Mouse (Mus musculus) Muller cell, postnatal 12 days (primary cell): ENCODE results near the gene Dnah7b.
A peak's percentile ranks its signal among the peaks of the same experiment; 100 is the strongest.
"Not testable (repeated sequence)": the region's sequence is repeated elsewhere in the genome, so short reads cannot be mapped to it uniquely, and the experiment has no call there.

Experiments used
- DNase-seq: peaks from one replicate; pipeline ENCODE4 v3.0.0-alpha.2; 2015; ENCODE audit errors: inconsistent ontology term

The Dnah7b gene

DNA sequence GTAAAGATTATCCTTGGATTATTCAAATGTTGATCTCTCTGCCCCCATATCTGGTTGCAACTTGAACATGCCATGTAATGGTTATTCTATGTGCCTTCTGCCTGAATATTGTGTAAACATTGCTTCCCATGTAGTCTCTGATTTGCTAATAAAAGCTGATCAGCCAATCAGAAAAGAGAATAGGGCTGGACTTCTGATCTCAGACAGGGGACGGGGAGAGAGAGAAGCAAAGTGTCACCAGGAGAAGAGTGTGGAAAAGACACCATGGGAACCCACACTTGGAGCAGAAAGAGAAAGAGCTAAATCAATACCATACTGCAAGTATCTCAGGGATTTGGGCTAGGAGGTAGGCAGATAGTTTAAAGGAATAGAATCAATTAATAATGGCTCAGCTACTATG lies at the start of gene Dnah7b:
Dnah7b (plus strand) TSS at position 301 of the 400 bp plus-strand sequence.
- DNase-seq, result no peak

DNA sequence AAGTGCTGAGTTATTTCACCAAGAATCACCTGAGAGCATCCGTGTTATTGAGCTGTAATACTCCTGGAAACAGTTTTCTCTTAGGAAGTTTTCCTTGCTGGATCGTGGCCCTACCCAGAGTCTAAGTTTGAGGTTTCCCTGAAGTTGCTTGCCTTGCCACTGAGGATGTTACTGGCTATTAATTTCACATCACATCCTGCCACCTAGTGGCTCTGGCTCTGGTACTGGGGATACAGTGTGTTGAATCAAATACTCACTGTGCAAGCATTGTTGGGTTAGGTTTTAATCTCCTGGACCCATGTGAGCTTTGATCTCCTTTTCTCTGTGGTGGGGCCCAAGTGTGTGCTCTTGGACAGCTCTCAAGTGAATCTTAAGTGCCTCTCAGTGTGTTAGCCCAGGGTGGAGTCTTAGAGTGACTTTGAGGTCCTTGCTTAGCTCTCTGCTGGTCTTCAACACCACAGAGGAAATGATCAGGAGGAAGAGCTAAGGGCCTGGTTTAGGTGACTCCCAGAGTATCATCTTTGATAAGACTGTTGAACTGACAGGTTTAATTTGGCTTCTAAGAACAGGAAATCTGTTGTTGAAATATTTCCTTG lies 47.6 kb upstream of the Dnah7b start:
- no peak for DNase-seq

DNA sequence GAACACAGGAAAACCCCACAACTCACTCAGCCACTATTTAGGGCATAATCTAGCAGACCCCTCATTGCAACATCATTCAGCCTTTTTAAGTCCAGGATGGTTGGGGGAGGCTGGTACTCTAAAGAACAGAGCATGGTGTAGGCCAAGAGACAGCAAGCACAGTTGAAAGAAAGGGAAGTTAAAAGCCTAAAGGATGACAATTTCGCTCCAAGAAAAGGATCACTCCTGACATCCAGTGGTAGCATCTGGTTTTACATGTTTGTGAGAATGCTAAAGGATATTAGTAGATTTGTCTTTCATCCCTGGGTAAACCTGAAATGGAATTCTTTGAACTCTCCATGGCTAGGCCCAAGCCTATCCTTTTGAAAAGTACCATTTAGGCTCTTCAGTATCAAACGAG lies 43.9 kb upstream of the Dnah7b start:
- peak; percentile 16 for DNase-seq

DNA sequence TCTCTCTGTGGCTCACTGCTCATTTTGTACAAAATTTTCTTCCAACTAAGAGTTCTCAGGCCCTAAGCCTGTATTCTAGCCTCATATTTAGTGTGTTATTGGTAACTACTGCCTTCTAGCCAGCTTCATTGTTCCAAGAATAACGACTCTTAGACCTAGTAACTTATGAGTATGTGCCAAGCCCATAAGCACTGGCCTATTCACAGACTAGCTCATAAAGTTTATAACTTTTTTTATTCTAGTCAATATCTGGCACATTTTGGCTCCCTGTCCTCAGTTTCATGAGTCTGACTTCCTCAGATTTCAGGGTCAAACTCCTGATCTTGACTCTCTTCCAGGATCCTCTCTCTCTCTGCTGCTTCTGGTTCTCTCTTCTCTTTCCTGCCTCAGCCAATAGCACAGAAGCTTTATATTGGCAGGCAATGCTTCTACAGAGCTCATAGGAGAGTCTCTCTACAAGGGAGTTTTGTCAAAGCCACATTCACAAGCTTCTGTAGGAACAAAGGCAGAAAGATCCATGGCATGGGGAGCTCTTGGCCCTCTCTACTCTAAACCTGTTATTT lies 34.0 kb upstream of the Dnah7b start:
- no peak for DNase-seq

DNA sequence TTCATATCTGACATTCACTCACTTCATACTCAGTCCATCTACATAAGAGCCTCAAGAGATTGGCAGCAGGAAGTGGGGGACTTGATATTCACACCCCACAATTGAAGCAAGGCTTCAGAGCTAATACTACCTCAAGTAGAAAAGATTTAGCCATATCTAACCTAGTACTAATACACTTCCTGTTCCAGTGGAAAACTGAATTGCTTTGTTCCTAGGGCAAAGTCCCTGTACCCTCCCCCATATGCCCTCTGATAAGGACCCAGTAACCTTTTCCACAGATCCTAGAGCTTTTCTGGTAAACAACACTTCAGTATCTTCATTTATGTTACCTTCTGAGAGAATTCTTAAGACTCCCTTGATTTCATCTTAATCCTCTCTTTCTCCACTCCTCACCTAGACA lies 17.9 kb upstream of the Dnah7b start:
- no peak for DNase-seq

DNA sequence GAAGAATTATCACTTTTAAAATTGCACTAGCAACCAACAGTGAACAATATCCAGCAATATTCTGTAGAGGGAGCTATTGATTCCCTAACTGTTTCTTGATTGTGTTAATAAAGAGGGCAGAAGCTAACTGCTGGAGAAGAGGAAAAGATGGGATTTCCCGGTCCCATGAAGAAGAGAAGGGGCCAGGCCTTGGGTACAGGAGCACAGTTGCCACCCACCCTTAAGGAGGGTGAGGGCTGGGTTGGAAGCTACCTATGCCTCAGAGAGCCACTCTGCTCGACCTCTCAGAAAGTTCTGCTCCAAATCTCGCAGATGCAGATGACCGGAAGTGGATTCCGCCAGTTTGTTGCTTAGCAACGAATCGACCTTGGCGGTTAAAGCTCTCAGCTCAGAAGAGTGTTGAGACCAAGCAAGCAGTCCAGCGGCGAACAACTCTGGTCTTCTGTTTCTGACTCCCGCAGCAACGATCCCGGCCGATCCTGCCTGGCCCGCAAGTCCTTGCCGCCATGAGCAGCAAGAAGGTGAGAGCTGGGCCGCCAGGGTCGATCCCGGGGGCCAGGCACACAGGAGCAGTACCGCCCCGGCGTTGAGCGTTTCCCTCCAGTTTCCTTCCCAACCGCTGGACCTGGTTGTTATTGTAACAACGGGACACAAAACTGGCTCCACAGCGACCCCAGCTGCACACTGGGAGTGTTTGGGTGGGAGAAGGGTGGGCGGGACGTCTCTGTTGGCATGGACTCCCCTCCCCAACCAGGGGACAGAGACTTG lies 553 bp downstream of the Dnah7b start:
- DNase-seq, result peak; percentile 80

DNA sequence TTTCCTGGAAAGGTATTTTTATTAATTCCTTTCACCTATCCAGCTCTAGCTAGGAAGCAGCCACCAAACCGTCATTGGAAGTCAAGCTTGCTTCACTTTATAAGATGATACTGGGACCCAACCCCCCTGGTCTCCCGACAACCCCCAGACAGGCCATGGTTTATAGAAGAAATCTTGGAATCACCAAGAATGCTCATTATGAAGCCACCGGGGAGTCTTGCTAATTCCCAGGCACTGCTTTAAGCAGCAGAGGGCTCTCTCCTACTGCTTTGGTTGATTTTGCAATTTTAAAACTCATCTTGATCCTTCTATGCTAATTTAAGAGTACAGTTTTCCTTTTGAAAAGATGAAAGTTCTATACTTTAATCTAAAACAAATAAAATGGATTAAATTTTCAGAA lies 2.7 kb downstream of the Dnah7b start:
- DNase-seq, result not testable (repeated sequence)

DNA sequence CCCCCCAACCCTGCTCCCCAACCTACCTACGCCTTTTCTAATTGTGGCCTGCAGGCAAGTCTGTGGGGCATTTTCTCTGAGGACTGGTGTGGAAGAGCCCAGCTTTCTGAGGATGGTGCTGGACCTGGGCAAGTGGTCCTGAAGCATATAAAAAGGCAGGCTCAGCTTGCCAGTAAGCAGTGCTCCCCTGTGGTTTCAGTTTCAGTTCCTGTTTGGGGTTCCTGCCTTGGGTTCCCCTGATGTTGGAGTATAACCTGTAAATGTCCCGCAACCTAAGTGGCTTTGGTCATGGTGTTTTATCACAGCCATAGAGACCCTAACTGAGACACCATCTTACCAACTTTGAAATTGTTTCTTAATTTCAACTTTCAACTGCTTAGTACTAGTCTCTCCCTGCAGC lies 11.8 kb downstream of the Dnah7b start:
- DNase-seq, result no peak

DNA sequence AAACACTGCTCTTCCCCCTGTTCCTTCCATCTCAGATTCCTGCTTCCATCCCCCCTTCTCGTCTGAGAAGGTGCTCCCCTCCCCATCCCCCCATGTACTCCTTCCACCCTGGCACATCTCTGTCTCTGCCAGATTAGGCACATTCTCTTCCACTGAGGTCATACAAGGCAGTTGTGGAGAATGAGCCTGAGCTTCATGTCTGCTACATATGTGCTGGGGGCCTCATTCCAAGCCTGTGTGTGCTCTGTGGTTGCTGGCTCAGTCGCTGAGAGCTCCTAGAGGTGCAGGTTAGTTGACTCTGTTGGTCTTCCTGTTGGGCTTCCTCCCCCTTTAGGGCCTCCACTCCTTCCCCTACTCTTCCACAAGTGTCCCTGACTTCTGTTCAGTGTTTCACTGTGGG lies 34.4 kb downstream of the Dnah7b start:
- no peak for DNase-seq

DNA sequence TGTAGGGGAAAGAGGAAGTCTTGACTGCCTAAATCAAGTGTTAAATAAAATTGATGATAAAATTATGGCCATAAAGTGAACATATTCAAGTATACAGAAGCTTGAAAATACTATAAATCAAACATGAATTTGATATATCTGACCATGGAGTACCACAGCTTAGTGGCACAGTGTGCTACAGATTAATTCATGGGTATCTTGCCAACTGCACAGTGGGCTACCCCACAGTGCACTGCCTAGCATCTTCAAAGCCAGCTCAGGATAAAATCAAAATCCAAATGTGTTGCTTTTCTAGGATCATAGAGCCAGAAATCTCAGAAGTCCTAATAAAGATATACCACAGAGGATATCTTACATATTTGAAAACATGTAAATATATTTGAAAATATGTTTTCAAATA lies 46.5 kb downstream of the Dnah7b start:
- DNase-seq, result not testable (repeated sequence)

DNA sequence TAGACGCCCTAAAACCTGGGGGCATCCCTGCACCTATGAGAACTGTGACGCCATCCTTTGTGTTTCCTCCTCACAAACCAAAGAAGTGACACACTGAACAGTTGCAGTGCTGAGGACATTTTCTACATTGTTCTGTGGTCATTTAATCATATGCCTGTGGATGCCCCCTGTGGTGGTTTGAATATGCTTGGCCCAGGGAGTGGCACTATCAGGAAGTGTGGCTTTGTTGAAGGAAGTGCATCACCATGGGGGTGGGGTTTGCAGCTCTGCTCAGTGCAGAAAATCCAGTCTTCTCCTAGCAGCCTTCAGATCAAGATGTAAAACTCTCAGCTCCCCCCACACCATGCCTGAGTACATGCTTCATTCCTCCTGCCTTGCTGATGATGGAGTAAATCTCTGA lies 51.1 kb downstream of the Dnah7b start:
- not testable (repeated sequence) for DNase-seq

DNA sequence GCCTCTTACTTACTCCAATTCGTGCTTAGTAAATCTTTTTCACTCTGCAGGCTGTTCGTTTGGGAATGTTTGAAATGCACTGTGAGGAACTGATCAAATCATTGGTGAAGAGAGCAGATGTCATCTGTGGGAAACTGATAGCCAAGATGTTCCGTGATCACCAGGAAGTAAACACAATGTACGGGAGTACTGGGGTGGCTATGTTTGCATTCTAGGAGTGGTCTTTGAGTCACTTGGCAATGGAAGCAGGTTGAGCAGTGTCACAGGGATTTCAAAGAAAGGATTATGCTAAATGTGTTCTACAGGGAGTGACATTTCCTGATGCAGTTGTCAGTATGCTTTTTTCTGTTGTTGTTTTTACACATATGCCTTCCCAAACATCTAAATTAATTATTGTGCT lies 61.9 kb downstream of the Dnah7b start:
- no peak for DNase-seq

DNA sequence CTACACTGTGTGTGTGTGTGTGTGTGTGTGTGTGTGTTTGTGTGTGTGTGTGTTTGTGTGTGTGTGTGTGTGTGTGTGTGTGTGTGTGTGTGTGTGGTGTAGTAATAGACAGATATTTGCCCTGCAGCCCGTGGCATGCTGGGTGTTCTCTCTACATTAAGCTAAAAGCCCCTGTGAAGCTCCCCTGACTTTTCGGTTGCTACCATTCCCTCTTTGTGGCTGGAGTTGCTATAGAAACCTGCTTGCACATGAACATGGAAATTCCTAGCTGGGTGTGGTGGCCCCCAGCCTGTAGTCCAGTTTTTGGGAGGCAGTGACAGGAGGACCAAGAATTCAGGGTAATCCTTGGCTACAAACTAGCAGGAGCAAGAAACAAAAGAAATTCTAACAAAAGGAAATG lies 130.7 kb downstream of the Dnah7b start:
- not testable (repeated sequence) for DNase-seq

DNA sequence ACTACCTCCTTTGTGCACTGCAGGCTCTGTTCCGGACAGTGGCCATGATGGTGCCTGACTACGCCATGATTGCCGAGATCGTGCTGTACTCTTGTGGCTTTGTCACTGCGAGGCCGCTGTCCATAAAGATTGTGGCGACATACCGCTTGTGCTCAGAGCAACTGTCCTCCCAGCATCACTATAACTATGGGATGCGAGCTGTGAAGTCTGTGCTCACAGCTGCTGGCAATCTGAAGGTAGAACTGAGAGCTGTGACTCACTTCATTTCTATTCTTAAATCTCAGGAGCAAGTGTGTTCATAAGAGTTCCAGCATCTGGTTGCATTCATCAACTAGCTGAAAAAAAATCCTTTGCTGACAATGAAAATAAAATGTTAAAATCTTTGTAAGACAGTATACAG lies 135.1 kb downstream of the Dnah7b start:
- DNase-seq, result not testable (repeated sequence)

DNA sequence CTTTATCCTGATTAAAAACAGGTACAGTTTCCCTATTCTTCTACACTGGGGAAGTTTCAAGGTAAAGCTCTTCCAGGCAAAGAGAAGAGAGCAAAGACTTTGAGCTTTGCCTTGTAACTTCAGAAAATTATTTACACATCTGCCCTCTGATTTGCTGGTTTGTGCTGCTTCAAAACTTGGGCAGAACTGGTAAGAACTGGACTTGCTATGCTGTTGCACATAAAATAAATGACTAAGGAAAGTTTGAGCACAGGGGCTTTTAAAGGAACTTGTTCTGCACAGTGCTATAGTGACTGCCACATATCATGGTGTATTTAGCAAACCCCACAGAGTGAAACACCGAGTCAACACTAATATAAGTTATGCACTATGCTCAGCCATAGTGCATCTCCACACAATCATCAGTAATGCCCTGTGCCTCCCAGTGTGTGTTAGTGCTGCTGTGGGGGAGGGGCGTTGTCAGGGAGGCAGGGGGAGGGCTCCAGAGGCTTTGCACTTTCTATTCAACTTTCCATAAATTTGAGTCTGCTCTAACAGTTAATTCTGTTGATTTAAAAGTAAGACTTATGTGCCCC lies 144.0 kb downstream of the Dnah7b start:
- not testable (repeated sequence) for DNase-seq

DNA sequence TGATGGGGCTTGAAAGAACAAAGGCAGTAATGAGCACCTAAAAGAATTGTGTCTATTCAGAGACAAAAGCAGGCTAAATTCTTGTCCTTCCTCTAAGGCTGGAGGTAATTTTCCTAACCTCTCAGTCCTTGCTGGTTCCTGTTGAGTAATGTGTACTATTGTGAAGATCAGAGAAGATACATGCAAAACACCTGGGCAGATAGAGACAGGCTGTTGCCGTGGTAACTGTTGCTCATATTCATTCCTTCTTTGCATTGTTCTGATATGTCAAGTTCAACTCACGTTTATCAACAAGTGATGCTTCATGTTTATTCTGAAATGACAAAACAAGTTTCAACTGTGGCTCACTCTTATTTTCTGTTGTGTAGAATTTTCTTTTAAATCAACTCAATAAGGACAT lies 156.6 kb downstream of the Dnah7b start:
- not testable (repeated sequence) for DNase-seq

DNA sequence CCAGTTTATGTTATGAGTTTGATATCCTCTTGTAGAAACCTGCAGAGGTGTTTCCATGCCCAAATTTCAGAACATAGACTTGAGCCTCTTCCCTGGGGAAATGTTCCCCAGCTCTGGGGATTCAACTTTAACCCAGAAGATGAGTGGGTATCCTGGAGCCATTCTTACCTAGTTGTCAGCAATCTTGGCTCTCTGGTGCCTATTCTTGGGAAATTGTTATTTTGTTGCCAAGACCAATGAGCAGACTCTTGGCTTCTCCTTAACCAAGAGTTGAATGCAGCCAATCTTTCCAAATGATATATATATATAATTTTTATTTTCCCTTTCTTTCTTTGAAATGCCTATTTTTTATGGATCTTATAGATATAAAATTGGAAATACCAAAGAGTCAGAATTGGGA lies 160.0 kb downstream of the Dnah7b start:
- DNase-seq, result not testable (repeated sequence)

DNA sequence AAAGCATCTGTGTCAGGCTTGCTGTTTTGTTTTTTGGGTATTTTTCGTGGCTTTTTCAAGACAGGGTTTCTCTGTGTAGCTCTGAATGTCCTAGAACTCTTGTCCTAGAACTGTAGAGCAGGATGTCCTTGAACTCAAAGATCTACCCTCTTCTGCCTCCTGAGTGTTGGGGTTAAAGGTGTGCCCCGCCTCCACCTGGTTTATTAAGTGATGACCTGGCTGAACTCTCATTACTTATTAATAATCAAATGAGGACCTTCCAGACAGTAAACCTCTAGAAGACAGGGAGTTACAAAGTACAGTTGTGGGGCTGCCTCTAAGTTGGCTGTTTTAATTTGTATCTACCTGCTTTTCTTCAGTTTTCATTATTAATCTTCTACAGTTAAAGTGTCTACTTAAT lies 202.7 kb downstream of the Dnah7b start:
- DNase-seq, result not testable (repeated sequence)

DNA sequence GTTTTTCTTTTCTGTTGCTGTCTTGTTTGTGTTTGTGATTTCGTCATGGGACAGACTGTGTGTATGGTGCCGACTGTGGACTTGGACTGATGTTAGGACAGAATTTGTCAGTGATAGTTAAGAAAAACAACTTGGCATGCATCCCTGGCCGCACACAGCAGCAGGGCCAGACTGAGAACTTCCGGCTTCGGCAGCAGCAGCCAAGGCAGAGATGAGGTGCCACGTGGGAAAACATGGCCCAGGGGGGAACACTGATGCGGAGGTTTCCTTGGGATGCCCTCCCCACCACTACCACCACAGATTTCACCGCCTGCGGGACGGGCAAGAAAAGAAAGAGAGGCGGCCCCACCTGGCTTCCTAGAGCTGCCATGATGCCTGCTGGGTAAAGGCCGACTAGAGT lies 205.8 kb downstream of the Dnah7b start:
- no peak for DNase-seq

DNA sequence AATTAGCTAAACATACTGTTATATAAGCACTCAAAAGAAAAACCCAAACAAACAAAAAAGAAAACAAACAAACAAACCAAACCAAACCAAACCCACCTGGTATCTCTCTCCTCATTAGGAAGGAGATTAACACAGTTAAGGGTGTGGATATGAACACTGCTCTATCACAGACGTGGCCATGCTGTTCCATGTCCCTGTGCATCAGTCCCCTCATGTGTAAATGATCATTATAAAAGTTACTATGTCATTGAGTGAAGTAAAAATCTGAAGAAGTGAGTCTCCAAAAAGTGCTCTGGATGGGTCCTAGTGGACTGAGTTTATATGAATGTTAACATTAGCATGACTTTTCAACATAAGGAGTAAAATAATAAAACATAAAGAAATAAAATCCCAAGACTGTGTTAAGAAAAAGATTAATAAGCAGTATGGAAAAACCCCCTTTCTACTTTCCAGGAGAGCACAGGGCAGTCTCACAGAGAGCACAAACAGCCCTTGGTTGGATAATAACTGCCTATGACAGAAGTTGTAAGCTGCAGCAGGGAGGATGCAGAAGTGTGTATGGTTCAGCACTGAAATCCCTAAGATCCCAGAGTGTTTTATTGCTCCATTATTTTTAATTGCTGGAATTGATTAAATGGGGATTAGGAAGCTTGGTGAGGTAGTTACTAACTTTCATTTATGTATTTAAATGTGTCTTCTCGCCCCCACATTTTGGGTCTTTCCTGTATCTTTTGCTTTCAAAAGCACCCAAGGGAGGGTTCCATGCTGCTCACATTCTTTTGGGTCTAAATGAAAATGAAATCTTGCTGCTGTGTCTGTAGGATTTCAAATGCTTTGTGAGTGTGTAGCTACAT lies 212.2 kb downstream of the Dnah7b start:
- DNase-seq, result not testable (repeated sequence)

DNA sequence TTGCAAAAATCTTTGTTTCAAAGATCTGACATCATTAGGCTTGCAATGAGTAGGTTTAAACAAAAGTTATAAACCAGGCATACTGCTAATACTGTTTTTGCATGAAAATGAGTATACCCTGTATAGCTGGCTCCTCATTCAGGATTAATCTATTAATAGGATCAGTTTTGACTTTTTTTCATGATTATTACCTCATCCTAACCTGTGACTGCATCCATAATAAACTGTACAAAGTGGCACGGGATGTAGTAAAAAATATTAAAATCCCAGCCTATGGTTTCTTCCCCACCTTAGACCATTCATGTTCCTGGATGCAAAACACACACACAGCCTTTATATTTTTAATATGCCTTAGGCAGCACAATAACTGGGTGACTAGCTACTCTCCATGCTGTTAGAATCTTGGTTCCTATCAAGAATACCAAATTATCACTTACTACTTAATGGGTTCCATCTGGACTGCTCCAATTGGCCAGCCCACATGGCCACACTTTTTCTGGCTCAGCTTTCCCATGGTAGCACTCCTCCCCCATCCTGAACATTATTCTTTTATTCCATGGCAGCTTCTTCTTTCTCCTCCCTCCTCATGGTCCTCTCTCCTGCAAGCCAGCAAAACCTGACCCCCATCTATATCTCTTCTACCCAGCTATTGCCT lies 212.9 kb downstream of the Dnah7b start:
- DNase-seq, result not testable (repeated sequence)
